Mouse (Mus musculus): ENCODE data around the gene Pum2. TPM values are rescaled to one million over a fixed set of nuclear protein-coding genes. Genes with fewer than 3 reads are reported as not detected.

The Pum2 gene
- polyA plus RNA-seq, 1 experiment = 150 TPM

GRCm38 (mm10) chr12:8726890-8727289 lies 53.0 kb downstream of the Pum2 start:
- no peak for TF ChIP-seq GATA1 (IDR thresholded peaks at IDR 0.05; ENCODE audit: low read length)

- TF ChIP-seq GATA1 (IDR thresholded peaks at IDR 0.05; ENCODE audit: low read length) = no peak
Measured at GRCm38 (mm10) chr12:8728739-8729138, 54.8 kb downstream of the Pum2 start.

- TF ChIP-seq GATA1 (IDR thresholded peaks at IDR 0.05; ENCODE audit: low read length) = no peak
Measured at GRCm38 (mm10) chr12:8753654-8754053, 79.7 kb downstream of the Pum2 start.

GRCm38 (mm10) chr12:8754116-8754515 lies 80.2 kb downstream of the Pum2 start:
- TF ChIP-seq GATA1 (IDR thresholded peaks at IDR 0.05; ENCODE audit: low read length) = no peak

GRCm38 (mm10) chr12:8758029-8758428 lies 84.1 kb downstream of the Pum2 start:
- no peak for TF ChIP-seq GATA1 (IDR thresholded peaks at IDR 0.05; ENCODE audit: low read length)

GRCm38 (mm10) chr12:8759115-8759514 lies 85.2 kb downstream of the Pum2 start:
- no peak for TF ChIP-seq GATA1 (IDR thresholded peaks at IDR 0.05; ENCODE audit: low read length)

- TF ChIP-seq GATA1 (IDR thresholded peaks at IDR 0.05; ENCODE audit: low read length) = no peak
Measured at GRCm38 (mm10) chr12:8759779-8760178, 85.8 kb downstream of the Pum2 start.

- TF ChIP-seq GATA1 (IDR thresholded peaks at IDR 0.05; ENCODE audit: low read length) = no peak
Measured at GRCm38 (mm10) chr12:8760561-8760960, 86.6 kb downstream of the Pum2 start.

- no peak for TF ChIP-seq GATA1 (IDR thresholded peaks at IDR 0.05; ENCODE audit: low read length)
Measured at GRCm38 (mm10) chr12:8761058-8761457, 87.1 kb downstream of the Pum2 start.

GRCm38 (mm10) chr12:8762667-8763066 lies 88.7 kb downstream of the Pum2 start:
- TF ChIP-seq GATA1 (IDR thresholded peaks at IDR 0.05; ENCODE audit: low read length) = no peak

GRCm38 (mm10) chr12:8764221-8764930 lies 90.4 kb downstream of the Pum2 start:
- TF ChIP-seq GATA1 (IDR thresholded peaks at IDR 0.05; ENCODE audit: low read length) = no peak

GRCm38 (mm10) chr12:8770946-8771843 lies 97.3 kb downstream of the Pum2 start, which contains the start of gene Sdc1:
Gene Sdc1, plus strand, starts transcription at chr12:8771323.
- no peak for TF ChIP-seq GATA1 (IDR thresholded peaks at IDR 0.05; ENCODE audit: low read length)

GRCm38 (mm10) chr12:8771844-8772380 lies 98.0 kb downstream of the Pum2 start:
- no peak for TF ChIP-seq GATA1 (IDR thresholded peaks at IDR 0.05; ENCODE audit: low read length)

GRCm38 (mm10) chr12:8772451-8773143 lies 98.7 kb downstream of the Pum2 start:
- TF ChIP-seq GATA1 (IDR thresholded peaks at IDR 0.05; ENCODE audit: low read length) = no peak

GRCm38 (mm10) chr12:8773336-8773735 lies 99.4 kb downstream of the Pum2 start:
- no peak for TF ChIP-seq GATA1 (IDR thresholded peaks at IDR 0.05; ENCODE audit: low read length)

- no peak for TF ChIP-seq GATA1 (IDR thresholded peaks at IDR 0.05; ENCODE audit: low read length)
Measured at GRCm38 (mm10) chr12:8774183-8774582, 100.2 kb downstream of the Pum2 start.
